Comparison of ENCODE assay signal across 10 mouse cellular contexts in the genomic region with DNA sequence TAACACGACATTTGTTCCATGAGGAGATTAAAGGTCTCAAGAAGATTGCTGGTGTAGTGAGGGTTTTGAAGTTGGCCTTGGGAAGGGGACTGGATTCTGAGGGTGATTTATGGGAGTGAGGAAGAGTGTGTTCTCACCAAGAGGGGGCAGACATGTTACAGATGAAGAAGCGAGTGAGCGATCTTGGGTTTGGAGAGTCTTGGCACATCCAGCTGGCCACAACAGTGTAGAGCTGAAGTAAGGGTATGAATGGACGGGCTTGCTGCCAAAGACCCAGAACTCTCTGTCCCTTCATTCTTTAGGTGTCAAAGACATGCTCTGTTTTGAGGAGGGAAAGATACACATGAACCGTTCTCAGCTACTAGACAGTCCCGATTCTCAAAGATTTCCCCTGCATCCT. TPM values are rescaled to one million over a fixed set of nuclear protein-coding genes. Genes with fewer than 3 reads are reported as not detected.
DNase-seq lines count a peak whose midpoint lies in the region.
"Had no signal": no experiment of that assay in that cellular context is flagged by ENCODE, and none has a peak within 500 bp of the region (broad histone marks: within the 10 kb centered on the region; RNA-seq: fewer than 3 reads in every experiment).

No protein-coding gene starts in this region.

- 0 out of 2 replicates have a peak, but pooled peaks cover 4% of the 10 kb centered on the region for H3K4me1 ChIP-seq in brown adipose tissue, adult 24 weeks (ENCODE audit: control insufficient read depth, insufficient read depth, insufficient read length, low read length)

- peak; percentile 54 for DNase-seq in kidney, adult 11 months
- DNase-seq in kidney, postnatal 4 days = no peak
- DNase-seq in gastrocnemius, postnatal 14 days = peak; percentile 38
- DNase-seq in kidney, postnatal 25 days = peak; percentile 65 to 70
- peak; percentile 92 for DNase-seq in lung, postnatal 10 days
- peak; percentile 32 for DNase-seq in yolk sac, embryonic 10.5 days (ENCODE audit: low spot score)
- no peak for DNase-seq in urinary bladder, adult 18-20 months (ENCODE audit: low spot score in 2 of 2)

- H3K27ac ChIP-seq in brown adipose tissue, adult 24 weeks (replicated peaks; ENCODE audit: low read depth, low read length) = peak overlapping the region; percentile 72; the same call in 1 of the 2 replicates

- H3K4me3 ChIP-seq in brown adipose tissue, adult 24 weeks (ENCODE audit: insufficient read depth, low read depth, low read length) = no peak overlapping the region

- intact Hi-C loops in gastrocnemius, postnatal 14 days (cut with DNase I; ENCODE audit: low total_unique reads) = no loop called here

RNA-seq across cellular contexts. Expression of a gene that starts 34.2 kb away (rescaled TPM):
- polyA plus RNA-seq in brown adipose tissue, adult 24 weeks (2012; ENCODE audit: insufficient read depth, insufficient read length, missing spikeins) = not detected in 2 replicates
- total RNA-seq in gastrocnemius, postnatal 14 days (2021) = not detected
- total RNA-seq: neutrophil, adult 5-6 weeks had no signal
- polyA plus RNA-seq: intestine, embryonic 14.5 days had no signal

Comparison
In these comparisons a context has a peak if more than half of its experiments do, and no peak if none do; other contexts are left out.
1. DNase-seq: peak in kidney, adult 11 months (single experiment), gastrocnemius, postnatal 14 days (single experiment), kidney, postnatal 25 days (2 of 2), lung, postnatal 10 days (single experiment) and yolk sac, embryonic 10.5 days (single experiment); none in kidney, postnatal 4 days (0 of 2) and urinary bladder, adult 18-20 months (0 of 2).